Mouse (Mus musculus) gastrocnemius, adult 2 months (tissue): ENCODE measurements around the gene Pla2g2f. TPM values are rescaled to one million over a fixed set of nuclear protein-coding genes. Genes with fewer than 3 reads are reported as not detected.

Source experiments
- DNase-seq: peaks from one replicate; pipeline ENCODE4 v3.0.0; 2022
- H3K27ac ChIP-seq: fragments of 200-600 bp; 2 replicates; pipeline ENCODE4 v1.8.1; 2022; ENCODE audit warnings: mild to moderate bottlenecking
- H3K4me3 ChIP-seq: fragments of 200-600 bp; 2 replicates; pipeline ENCODE4 v1.8.1; 2022; ENCODE audit warnings: mild to moderate bottlenecking, moderate library complexity
- CTCF ChIP-seq: fragments of 200-600 bp; IDR thresholded peaks from 2 replicates; pipeline ENCODE4 v1.8.1; 2022; ENCODE audit warnings: antibody characterized with exemption, mild to moderate bottlenecking, moderate library complexity
- intact Hi-C: fragments of 180-260 bp; cut with DNase I; formaldehyde crosslinking; loops from one replicate; pipeline ENCODE4 v1.15.1; 2025
- total RNA-seq, 2 experiments: library from RNA; stranded (reverse); gene quantifications; 2 replicates each; pipeline ENCODE4 v1.2.3; 2021

The Pla2g2f gene
- total RNA-seq, 2 experiments from 2014 or later = not detected

GRCm38 (mm10) chr4:138724354-138725126 is 32.9 kb downstream of the Pla2g2f start, which contains the start of gene Pla2g2c:
Pla2g2c (plus strand) TSS chr4:138724792.
- intact Hi-C loops = no loop called here
- Histone ChIP-seq H3K27ac (0 out of 2 replicates have a peak within 1 kb of the TSS, but pooled peaks have one; percentile 1), H3K4me3 (peak within 1 kb of the TSS; percentile 45)
- TF ChIP-seq CTCF = no peak
- DNase-seq = no peak

- H3K27ac ChIP-seq = no peak overlapping the region
- no peak for DNase-seq
- intact Hi-C loops = no loop called here
- no peak for TF ChIP-seq CTCF
- no peak overlapping the region for H3K4me3 ChIP-seq
Measured at GRCm38 (mm10) chr4:138723493-138724281, 33.7 kb downstream of the Pla2g2f start.

- intact Hi-C loops = no loop called here
- TF ChIP-seq CTCF = no peak
- no peak overlapping the region for H3K4me3 ChIP-seq
- H3K27ac ChIP-seq = no peak overlapping the region
- DNase-seq = no peak
Measured at GRCm38 (mm10) chr4:138719264-138719596, 38.2 kb downstream of the Pla2g2f start.

- no peak overlapping the region for H3K27ac ChIP-seq
- DNase-seq = no peak
- no peak for TF ChIP-seq CTCF
- no peak overlapping the region for H3K4me3 ChIP-seq
- intact Hi-C loops = no loop called here
Measured at GRCm38 (mm10) chr4:138718586-138719263, 38.7 kb downstream of the Pla2g2f start.

GRCm38 (mm10) chr4:138716697-138717096 is 40.7 kb downstream of the Pla2g2f start:
- H3K4me3 ChIP-seq = no peak overlapping the region
- no peak for TF ChIP-seq CTCF
- H3K27ac ChIP-seq = no peak overlapping the region
- intact Hi-C loops = no loop called here
- no peak for DNase-seq

- no peak overlapping the region for H3K27ac ChIP-seq
- intact Hi-C loops = no loop called here
- DNase-seq = no peak
- TF ChIP-seq CTCF = no peak
- no peak overlapping the region for H3K4me3 ChIP-seq
Measured at GRCm38 (mm10) chr4:138714186-138714585, 43.2 kb downstream of the Pla2g2f start.

GRCm38 (mm10) chr4:138712621-138713020 is 44.8 kb downstream of the Pla2g2f start:
- Histone ChIP-seq H3K4me3 (no peak overlapping the region), H3K27ac (no peak overlapping the region)
- no peak for DNase-seq
- no peak for TF ChIP-seq CTCF
- intact Hi-C loops = no loop called here

- intact Hi-C loops = no loop called here
- TF ChIP-seq CTCF = no peak
- H3K4me3 ChIP-seq = no peak overlapping the region
- no peak for DNase-seq
- H3K27ac ChIP-seq = no peak overlapping the region
Measured at GRCm38 (mm10) chr4:138712096-138712495, 45.3 kb downstream of the Pla2g2f start.

- Histone ChIP-seq H3K27ac (no peak overlapping the region), H3K4me3 (no peak overlapping the region)
- TF ChIP-seq CTCF = no peak
- DNase-seq = no peak
- intact Hi-C loops = no loop called here
Measured at GRCm38 (mm10) chr4:138711051-138711820, 46.2 kb downstream of the Pla2g2f start.

- intact Hi-C loops = no loop called here
- no peak for TF ChIP-seq CTCF
- DNase-seq = no peak
- H3K4me3 ChIP-seq = no peak overlapping the region
- H3K27ac ChIP-seq = no peak overlapping the region
Measured at GRCm38 (mm10) chr4:138710633-138711032, 46.8 kb downstream of the Pla2g2f start.

- H3K27ac ChIP-seq = no peak overlapping the region
- TF ChIP-seq CTCF = no peak
- intact Hi-C loops = no loop called here
- no peak overlapping the region for H3K4me3 ChIP-seq
- no peak for DNase-seq
Measured at GRCm38 (mm10) chr4:138709944-138710343, 47.5 kb downstream of the Pla2g2f start.

- no peak for TF ChIP-seq CTCF
- Histone ChIP-seq H3K27ac (no peak overlapping the region), H3K4me3 (no peak overlapping the region)
- intact Hi-C loops = no loop called here
- DNase-seq = no peak
Measured at GRCm38 (mm10) chr4:138709246-138709645, 48.2 kb downstream of the Pla2g2f start.
